Mouse (Mus musculus): ENCODE data around the gene Fgf16. TPM values are rescaled to one million over a fixed set of nuclear protein-coding genes. Genes with fewer than 3 reads are reported as not detected.

Fgf16 gene
- total RNA-seq (2023) = not detected

DNA sequence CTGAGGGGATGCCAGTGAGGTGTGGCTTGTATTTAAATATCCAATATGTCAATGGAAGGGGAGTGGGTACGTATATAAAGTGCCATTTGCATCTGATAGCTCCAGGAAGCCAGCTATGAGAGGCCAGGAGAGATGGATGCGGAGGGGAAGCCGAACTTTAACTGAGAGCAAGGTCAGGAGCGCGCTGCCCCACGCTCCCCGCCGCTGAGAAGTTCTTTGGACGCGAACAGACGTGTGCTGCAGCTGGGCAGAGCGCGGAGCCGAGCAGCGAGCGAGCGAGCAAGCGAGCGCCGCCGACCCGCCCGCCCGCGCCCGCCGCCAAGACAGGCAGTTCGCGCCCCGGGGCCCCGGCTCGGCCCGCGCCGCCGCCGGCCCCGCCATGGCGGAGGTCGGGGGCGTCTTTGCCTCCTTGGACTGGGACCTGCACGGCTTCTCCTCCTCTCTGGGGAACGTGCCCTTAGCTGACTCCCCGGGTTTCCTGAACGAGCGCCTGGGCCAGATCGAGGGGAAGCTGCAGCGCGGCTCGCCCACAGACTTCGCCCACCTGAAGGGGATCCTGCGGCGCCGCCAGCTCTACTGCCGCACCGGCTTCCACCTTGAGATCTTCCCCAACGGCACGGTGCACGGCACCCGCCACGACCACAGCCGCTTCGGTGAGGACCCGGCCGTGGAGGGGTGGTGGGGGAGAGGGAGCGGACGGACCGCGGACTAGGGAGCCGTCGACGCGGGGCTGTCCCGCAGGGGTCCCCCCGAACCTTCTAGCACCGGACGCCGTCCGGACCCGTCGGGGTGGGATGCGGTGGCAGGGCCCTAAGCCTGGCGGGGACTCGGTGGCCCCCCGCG is at the start of gene Fgf16:
TSS of gene Fgf16 (plus strand) at position 118 of the 843 bp plus-strand sequence.

Other genes with a start within 250 kb of the Fgf16 start
- 244 TPM for gene Atrx, start 165.1 kb downstream of the Fgf16 start, total RNA-seq (2023)
- gene Magt1, start 247.6 kb downstream of the Fgf16 start, total RNA-seq (2023) = 31.0 TPM